Mouse (Mus musculus) olfactory bulb, adult 2 months (tissue): Measurements from ENCODE around the gene 9030612E09Rik.

Source experiments
- CTCF ChIP-seq: fragments of 200-500 bp; IDR thresholded peaks from 2 replicates; pipeline ENCODE4 v1.5.1; 2012; ENCODE audit warnings: low read depth, mild to moderate bottlenecking, low read length, moderate library complexity; ENCODE audit not compliant: insufficient read depth
- POLR2A ChIP-seq: fragments of 200-500 bp; IDR thresholded peaks from 2 replicates; pipeline ENCODE4 v1.6.1; 2012; ENCODE audit warnings: mild to moderate bottlenecking, low read depth, low read length, moderate library complexity; ENCODE audit not compliant: insufficient read depth

- TF ChIP-seq POLR2A (no peak), CTCF (no peak)
Observed at GRCm38 (mm10) chr10:43158917-43159316, 15.6 kb upstream of the 9030612E09Rik start.
